Mouse (Mus musculus) megakaryocyte, embryonic 14.5 days (primary cell): Measurements from ENCODE around the gene Commd9. TPM values are rescaled to one million over a fixed set of nuclear protein-coding genes. Genes with fewer than 3 reads are reported as not detected.

ENCODE experiments used
- H3K27me3 ChIP-seq: replicated peaks from 2 replicates; pipeline ENCODE3; 2012; ENCODE audit warnings: inconsistent platforms
- H3K36me3 ChIP-seq: replicated peaks from 2 replicates; pipeline ENCODE3; 2012; ENCODE audit warnings: low read length, inconsistent platforms, mixed read lengths
- H3K4me1 ChIP-seq: 2 replicates; pipeline ENCODE4 v1.6.1; 2012; ENCODE audit warnings: inconsistent platforms
- H3K4me3 ChIP-seq: replicated peaks from 2 replicates; pipeline ENCODE3; 2012; ENCODE audit warnings: moderate library complexity, mild to moderate bottlenecking, inconsistent platforms
- H3K9me3 ChIP-seq: 2 replicates; pipeline ENCODE4 v1.6.1; 2012; ENCODE audit warnings: inconsistent platforms
- FLI1 ChIP-seq: IDR thresholded peaks from 2 replicates; pipeline ENCODE4 v1.6.1; 2012; ENCODE audit warnings: low read length, inconsistent platforms, mixed read lengths
- GATA1 ChIP-seq: IDR thresholded peaks from 3 replicates; pipeline ENCODE4 v1.6.1; 2012; ENCODE audit warnings: mixed read lengths, low read length, inconsistent platforms, borderline replicate concordance
- polyA plus RNA-seq: library from polyadenylated mRNA; stranded (reverse); fragments of >175 nt; gene quantifications from 2 replicates; pipeline ENCODE4 v1.2.3, GENCODE M21; 2012; ENCODE audit warnings: low replicate concordance; ENCODE audit not compliant: insufficient read depth

Gene Commd9
- polyA plus RNA-seq, 1 experiment = 49.6 TPM

- no peak for TF ChIP-seq FLI1
- no peak for TF ChIP-seq GATA1
- Histone ChIP-seq H3K9me3 (0 out of 2 replicates have a peak, but pooled peaks cover 7% of the 10 kb centered on the region), H3K4me1 (peaks cover 25% of the 10 kb centered on the region), H3K4me3 (no peak overlapping the region), H3K36me3 (peaks cover 9% of the 10 kb centered on the region), H3K27me3 (peaks cover 15% of the 10 kb centered on the region)
Measured at GRCm38 (mm10) chr2:101907386-101908022, 21.5 kb downstream of the Commd9 start.

- Histone ChIP-seq H3K4me1 (peaks cover 23% of the 10 kb centered on the region), H3K9me3 (0 out of 2 replicates have a peak, but pooled peaks cover 11% of the 10 kb centered on the region), H3K36me3 (peaks cover 4% of the 10 kb centered on the region), H3K27me3 (peaks cover 23% of the 10 kb centered on the region), H3K4me3 (no peak overlapping the region)
- TF ChIP-seq FLI1 (no peak), GATA1 (no peak)
Measured at GRCm38 (mm10) chr2:101908773-101909172, 22.7 kb downstream of the Commd9 start.

DNA sequence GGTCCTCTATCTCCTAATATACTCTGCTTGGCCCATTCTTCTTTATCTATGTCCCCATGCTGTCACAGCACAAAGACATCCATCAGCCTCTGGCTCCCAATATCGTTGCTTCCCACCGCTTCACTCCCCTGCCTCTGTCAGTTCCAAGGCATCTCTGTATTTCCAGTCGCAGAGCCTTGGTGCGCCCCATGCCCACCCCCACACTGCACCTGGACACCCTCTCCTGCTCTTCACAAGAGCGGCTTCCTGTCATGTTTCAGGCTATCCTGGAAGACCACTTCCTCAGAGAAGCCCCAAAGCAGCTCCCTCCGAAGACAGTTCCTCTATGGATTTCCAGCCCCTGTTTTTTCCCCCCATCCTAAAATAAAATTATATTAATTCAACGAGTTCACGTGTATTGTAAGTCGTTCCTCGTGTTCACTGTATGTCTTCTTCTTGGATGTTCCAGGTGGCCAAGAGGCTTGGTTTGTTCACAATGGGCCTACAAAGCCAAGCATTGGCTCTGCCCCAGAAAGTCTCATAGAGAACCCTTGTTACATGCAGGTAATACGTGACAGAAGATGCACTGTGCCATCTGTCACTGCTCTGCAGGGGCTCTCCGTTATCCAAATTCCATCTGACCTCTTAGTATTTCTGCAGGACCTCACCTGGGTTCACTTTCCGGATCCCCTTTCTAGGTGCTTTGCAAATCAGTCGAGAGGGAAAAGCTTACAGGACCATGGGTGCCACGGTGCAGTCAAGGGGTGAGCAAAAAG, 23.5 kb downstream of the Commd9 start:
- peaks cover under 1% of the 10 kb centered on the region for H3K36me3 ChIP-seq
- peaks cover 27% of the 10 kb centered on the region for H3K27me3 ChIP-seq
- peaks cover 16% of the 10 kb centered on the region for H3K4me1 ChIP-seq
- 0 out of 2 replicates have a peak, but pooled peaks cover 11% of the 10 kb centered on the region for H3K9me3 ChIP-seq
- TF ChIP-seq FLI1 = no peak
- TF ChIP-seq GATA1 = no peak
- H3K4me3 ChIP-seq = no peak overlapping the region

DNA sequence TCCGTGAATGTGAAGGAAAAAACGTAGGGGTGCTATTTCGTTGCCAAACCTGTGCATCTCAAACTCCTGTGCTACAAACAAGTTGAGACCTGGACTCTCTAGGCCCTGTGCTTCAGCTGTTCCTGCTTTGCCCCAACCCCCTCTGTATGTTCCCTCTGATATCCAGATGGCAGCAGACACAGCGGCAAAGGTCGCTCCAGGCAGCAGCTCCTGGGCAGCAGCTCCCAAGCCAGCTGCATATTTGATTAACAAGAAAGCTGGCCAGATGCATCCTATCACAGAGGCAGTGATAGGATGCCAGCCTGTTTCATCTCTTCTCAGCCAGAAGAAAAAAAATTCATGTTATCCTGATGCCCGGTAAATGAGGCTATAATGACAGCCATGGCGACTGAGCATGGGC, 32.5 kb downstream of the Commd9 start:
- Histone ChIP-seq H3K9me3 (no peaks in the 10 kb centered on the region), H3K27me3 (peaks cover 18% of the 10 kb centered on the region), H3K4me1 (no peaks in the 10 kb centered on the region), H3K4me3 (no peak overlapping the region), H3K36me3 (no peaks in the 10 kb centered on the region)
- TF ChIP-seq FLI1 (no peak), GATA1 (no peak)

DNA sequence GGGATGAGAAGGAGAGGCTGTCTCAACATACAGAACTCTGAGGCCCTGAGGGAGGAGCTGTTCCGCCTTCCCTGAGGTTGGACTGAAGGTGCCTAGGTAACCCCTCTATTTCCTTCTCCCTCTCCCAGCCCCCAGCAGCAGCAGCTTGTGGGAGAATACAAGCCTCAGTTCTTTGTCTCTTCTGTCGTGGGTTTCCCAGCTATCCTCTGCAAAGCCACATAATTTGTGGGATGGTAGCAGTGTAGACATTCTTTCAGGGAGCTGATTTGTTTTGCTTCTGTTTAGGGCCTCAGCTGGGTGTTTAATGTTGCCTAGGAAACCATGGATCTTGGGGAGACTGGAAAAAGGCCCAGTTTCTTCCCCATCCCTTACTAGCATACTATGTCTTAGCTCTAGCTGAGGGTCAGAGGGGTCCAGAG, 34.1 kb downstream of the Commd9 start:
- Histone ChIP-seq H3K36me3 (no peaks in the 10 kb centered on the region), H3K4me1 (no peaks in the 10 kb centered on the region), H3K4me3 (no peak overlapping the region), H3K27me3 (peaks cover 15% of the 10 kb centered on the region), H3K9me3 (no peaks in the 10 kb centered on the region)
- no peak for TF ChIP-seq FLI1
- no peak for TF ChIP-seq GATA1

GRCm38 (mm10) chr2:101922302-101922701, 36.3 kb downstream of the Commd9 start:
- no peaks in the 10 kb centered on the region for H3K9me3 ChIP-seq
- TF ChIP-seq GATA1 (no peak), FLI1 (no peak)
- no peaks in the 10 kb centered on the region for H3K36me3 ChIP-seq
- H3K4me1 ChIP-seq = no peaks in the 10 kb centered on the region
- no peak overlapping the region for H3K4me3 ChIP-seq
- H3K27me3 ChIP-seq = peaks cover 22% of the 10 kb centered on the region

GRCm38 (mm10) chr2:101923181-101923580, 37.1 kb downstream of the Commd9 start:
- Histone ChIP-seq H3K9me3 (no peaks in the 10 kb centered on the region), H3K27me3 (peaks cover 22% of the 10 kb centered on the region), H3K4me1 (no peaks in the 10 kb centered on the region), H3K4me3 (no peak overlapping the region), H3K36me3 (no peaks in the 10 kb centered on the region)
- TF ChIP-seq GATA1 (no peak), FLI1 (no peak)

DNA sequence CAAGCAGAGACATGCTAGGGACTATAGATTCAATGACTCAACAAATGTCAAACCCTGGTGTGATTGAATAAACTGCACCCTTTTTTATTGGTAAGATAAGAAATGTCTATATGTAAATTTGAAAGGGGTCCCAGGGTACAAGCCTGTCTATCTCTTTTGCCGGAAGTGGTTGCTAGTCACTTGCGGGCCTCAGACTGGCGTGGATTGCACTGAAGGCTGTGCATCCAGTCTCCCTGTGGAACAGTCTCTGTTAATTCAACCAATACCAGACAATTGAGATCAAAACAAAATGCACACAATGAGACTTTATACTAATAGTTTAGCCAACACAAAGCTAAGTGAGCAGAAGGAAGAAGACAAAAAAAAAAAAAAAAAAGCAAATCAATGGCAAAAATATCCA, 39.1 kb downstream of the Commd9 start:
- Histone ChIP-seq H3K4me3 (no peak overlapping the region), H3K4me1 (no peaks in the 10 kb centered on the region), H3K36me3 (no peaks in the 10 kb centered on the region), H3K9me3 (no peaks in the 10 kb centered on the region), H3K27me3 (peaks cover 18% of the 10 kb centered on the region)
- TF ChIP-seq GATA1 = no peak
- TF ChIP-seq FLI1 = no peak

GRCm38 (mm10) chr2:101925591-101926188, 39.6 kb downstream of the Commd9 start:
- Histone ChIP-seq H3K4me3 (no peak overlapping the region), H3K4me1 (no peaks in the 10 kb centered on the region), H3K36me3 (no peaks in the 10 kb centered on the region), H3K9me3 (no peaks in the 10 kb centered on the region), H3K27me3 (peaks cover 22% of the 10 kb centered on the region)
- no peak for TF ChIP-seq FLI1
